In genomic region chr7:58710312-58710711, GRCm38 (mm10) we compare ENCODE assay signal across 16 mouse cellular contexts.
"Had no signal": no experiment of that assay in that cellular context is flagged by ENCODE, and none has a peak within 500 bp of the region (broad histone marks: within the 10 kb centered on the region; RNA-seq: fewer than 3 reads in every experiment).

No protein-coding gene starts in this region.

- H3K9ac ChIP-seq: liver, embryonic 15.5 days; neural tube, embryonic 15.5 days had no signal

- DNase-seq: kidney, adult 18-20 months; kidney, postnatal 10 days; kidney, postnatal 4 days; lung, adult 2 months; lung, postnatal 4 days; right cerebral cortex, adult 18-20 months; right cerebral cortex, postnatal 25 days had no signal

- H3K27ac ChIP-seq: limb, embryonic 10.5 days; liver, embryonic 15.5 days; neural tube, embryonic 15.5 days had no signal

- H3K36me3 ChIP-seq: limb, embryonic 10.5 days; liver, embryonic 15.5 days; neural tube, embryonic 15.5 days had no signal

- H3K4me3 ChIP-seq: left cerebral cortex, adult 2 months; limb, embryonic 10.5 days; liver, embryonic 15.5 days; megakaryocyte, embryonic 14.5 days; neural tube, embryonic 15.5 days had no signal

- H3K27me3 ChIP-seq: liver, embryonic 15.5 days; megakaryocyte, embryonic 14.5 days; neural tube, embryonic 15.5 days had no signal

- ATAC-seq: lung, postnatal 0 days; midbrain, embryonic 16.5 days had no signal

- H3K4me2 ChIP-seq: liver, embryonic 11.5 days; liver, embryonic 15.5 days; midbrain, embryonic 11.5 days; neural tube, embryonic 15.5 days had no signal

- H3K9me3 ChIP-seq: limb, embryonic 10.5 days; liver, embryonic 15.5 days; megakaryocyte, embryonic 14.5 days; neural tube, embryonic 15.5 days had no signal

- H3K4me1 ChIP-seq: limb, embryonic 10.5 days; liver, embryonic 15.5 days; neural tube, embryonic 15.5 days had no signal
